Mouse (Mus musculus) megakaryocyte, embryonic 14.5 days (primary cell): ENCODE results near the gene Fbxo9.

Experiments used
- FLI1 ChIP-seq: IDR thresholded peaks from 2 replicates; pipeline ENCODE4 v1.6.1; 2012; ENCODE audit warnings: low read length, inconsistent platforms, mixed read lengths
- GATA1 ChIP-seq: IDR thresholded peaks from 3 replicates; pipeline ENCODE4 v1.6.1; 2012; ENCODE audit warnings: mixed read lengths, low read length, inconsistent platforms, borderline replicate concordance

GRCm38 (mm10) chr9:78053821-78054220 is 55.0 kb downstream of the Fbxo9 start:
- TF ChIP-seq GATA1: no peak
- TF ChIP-seq FLI1: no peak
